Mouse (Mus musculus) heart, adult 8-10 months (tissue): ENCODE data around the gene Rbp7. TPM values are rescaled to one million over a fixed set of nuclear protein-coding genes. Genes with fewer than 3 reads are reported as not detected.
"Not testable (repeated sequence)": the region's sequence is repeated elsewhere in the genome, so short reads cannot be mapped to it uniquely, and the experiment has no call there.

Experiments used
- DNase-seq: peaks from one replicate; pipeline ENCODE4 v3.0.0; 2022; ENCODE audit warnings: low spot score
- total RNA-seq, 4 experiments: library from RNA; stranded (reverse); gene quantifications; 2 replicates each; pipeline ENCODE4 v1.2.4; 2022

Gene Rbp7
- total RNA-seq, 4 experiments from 2014 or later = 41.4 to 66.1 (median 52.8) TPM

DNA sequence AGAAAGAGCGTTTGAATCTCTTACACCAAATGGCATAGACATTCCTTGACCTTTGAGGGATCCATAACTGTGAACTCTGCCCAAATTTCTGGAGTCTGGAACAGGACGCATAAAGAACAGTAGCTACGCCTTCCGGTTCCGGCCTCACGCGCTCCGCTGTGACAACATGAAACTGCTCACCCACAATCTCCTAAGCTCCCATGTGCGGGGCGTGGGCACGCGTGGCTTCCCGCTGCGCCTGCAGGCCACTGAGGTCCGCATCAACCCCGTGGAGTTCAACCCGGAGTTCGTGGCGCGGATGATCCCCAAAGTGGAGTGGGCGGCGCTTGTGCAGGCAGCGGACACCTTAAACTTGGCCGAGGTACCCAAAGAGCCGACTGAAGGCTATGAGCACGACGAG lies 2.4 kb upstream of the Rbp7 start:
- DNase-seq = not testable (repeated sequence)

DNA sequence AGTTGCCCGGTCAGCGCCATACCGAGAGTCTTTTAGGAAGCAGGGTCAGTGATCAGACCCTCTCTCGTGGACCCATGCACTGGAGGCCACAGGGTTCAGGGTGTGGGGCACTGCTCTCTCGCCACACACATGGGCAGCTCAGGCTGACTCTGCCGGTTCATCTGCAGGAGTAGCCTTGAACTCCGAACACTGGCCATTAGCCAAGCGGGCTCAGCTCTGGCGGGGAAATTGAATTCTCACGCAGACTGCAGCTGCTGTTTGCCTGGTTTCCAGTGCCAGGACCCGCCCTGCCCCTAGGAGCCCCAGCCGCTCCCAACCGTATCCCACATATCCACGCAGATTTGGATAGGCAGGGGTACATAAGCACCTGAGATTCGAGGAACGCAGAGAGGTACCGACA lies 515 bp downstream of the Rbp7 start:
- no peak for DNase-seq

DNA sequence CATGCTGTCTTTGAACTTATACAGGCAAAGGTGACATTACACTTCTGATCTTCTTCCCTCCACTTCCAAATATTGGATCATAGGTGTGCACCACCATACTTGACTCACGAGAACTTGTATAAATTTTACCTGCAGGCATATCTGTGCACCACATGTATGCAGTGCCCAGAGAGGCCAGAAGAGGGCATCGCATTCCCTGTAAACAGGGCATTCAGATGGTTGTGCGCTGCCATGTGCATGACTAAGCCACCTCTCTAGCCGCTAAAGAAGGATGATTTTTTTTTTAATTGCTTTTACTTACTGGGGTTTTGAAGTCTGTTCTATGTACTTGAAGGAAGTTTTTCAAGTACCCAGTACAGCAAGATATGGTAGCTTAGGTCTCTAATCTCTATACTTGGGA lies 1.1 kb downstream of the Rbp7 start:
- DNase-seq = peak; percentile 37

DNA sequence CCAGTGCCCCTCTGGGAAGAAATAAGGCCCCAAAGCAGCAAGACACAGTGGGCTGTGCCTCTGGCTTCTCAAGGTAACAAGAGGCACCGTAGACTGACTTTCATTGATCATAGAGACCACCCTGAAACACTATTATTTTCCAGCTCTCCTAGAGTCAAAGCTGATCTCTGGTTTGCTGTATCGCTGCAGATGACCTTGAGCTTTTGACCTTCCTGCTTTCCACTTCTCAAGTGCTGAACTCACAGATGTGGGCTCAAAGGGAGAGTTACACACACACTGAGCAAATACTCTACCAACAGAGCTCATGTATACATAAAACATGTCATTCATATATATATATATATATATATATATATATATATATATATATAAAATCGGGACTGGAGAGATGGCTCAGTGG lies 4.1 kb downstream of the Rbp7 start:
- no peak for DNase-seq

DNA sequence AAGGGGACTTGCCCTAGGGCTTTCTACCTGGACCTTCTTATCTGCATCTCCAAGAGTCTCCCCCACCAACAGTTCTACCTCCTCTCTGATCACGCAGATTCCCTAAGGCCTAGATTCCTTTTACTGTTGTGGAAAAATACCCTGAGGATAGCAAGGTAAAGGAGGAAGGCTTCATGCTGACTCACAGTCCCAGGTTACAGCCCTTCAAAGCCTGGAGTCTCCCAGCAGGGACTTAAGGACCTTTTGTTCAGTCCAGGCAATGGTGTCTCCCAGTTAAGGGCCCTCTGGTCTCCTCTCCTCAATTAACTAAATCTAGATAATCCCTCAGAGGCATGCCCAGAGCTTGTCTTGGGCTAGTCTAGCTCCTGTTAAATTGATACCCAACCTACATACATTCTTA lies 8.5 kb downstream of the Rbp7 start:
- no peak for DNase-seq

DNA sequence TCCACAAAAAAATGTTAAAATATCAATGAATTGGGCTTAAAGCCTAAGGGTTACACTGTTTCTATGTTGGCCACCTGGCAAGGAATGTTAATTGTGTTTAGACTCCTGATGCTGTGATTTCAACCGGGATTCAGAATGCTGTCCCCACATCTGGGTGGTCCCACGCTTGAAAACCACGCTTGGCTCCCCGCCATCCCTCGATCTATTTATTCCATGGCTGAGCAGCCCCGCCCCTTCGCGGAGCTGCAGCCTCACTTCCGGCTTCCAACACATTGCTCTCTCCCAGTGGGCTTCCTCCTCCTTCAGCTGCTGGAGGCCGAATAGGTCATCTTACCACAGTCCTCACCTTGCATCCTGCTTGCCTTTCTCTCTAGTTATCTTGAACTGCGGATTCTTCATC lies 8.9 kb downstream of the Rbp7 start:
- peak; percentile 37 for DNase-seq

DNA sequence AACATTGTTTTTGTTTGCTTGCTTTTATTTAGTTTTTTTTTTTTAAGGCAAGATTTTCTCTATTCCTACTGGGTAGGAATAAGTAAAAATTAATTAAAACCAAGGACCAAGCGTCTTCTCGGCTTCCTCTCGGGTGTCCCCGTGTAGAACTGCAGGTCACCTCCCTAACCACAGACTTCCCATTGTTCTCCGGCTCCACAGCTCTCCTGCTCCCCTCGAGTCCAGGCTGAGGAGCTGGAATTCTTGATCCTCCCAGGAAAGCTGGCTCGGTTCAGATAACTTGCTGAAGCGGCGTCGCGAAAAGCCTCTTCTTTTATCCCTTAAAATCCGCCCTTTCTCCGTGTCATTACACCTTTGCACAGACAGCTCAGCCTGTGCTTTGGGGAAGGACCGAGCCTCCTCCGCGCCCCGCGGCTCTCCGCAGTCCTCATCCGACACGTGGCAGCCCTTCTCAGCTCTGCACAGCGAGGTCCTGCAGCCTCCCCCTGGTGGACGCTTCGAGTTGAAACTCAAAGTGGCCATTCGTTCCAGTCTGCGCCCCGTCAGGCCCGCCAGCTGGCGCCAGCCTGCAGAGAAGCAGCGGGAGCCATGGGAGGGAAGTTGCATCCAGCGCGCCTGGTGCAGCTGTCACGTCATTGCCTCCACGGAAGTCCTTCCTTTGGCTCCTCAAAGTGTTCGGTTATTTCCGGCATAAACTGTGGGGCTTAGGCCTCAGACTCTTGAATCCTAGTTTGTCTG lies 9.6 kb downstream of the Rbp7 start:
- DNase-seq = peak; percentile 90

DNA sequence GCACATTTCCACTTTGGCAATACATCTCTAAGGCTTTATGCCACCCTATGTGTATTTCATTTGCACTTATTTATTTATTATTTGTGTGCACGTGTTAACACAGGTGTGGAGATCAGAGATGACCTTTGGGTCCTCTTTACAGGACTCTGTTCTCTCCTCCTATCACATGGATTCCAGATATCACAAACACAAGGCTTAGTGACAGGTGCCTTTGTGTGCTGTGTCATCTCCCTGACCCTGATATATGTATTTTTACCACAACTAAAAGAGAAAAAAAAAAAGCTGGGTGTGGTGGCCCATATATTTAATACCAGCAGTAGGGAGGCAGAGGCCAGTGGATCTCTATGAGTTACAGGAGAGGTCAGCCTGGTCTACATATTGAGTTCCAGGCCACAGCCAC lies 10.3 kb downstream of the Rbp7 start:
- no peak for DNase-seq

DNA sequence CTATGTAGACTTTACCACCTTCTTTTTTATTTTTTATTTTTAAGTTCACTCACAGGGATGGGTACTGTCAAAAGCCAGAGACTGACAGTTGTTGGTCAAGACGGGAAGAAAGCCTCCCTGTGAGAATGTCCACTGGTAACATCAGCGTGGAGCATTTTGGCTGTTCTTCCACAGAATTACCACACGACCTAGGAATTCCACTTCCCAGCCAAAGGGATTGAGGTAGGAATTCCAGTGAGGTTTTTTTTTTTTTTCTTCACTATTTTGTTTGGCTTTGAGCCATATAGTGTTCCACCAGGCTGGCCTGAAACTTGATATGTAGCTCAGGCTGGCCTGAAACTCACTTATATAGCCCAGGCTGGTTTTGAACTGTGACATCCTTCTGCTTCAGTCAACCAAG lies 12.3 kb downstream of the Rbp7 start:
- no peak for DNase-seq

DNA sequence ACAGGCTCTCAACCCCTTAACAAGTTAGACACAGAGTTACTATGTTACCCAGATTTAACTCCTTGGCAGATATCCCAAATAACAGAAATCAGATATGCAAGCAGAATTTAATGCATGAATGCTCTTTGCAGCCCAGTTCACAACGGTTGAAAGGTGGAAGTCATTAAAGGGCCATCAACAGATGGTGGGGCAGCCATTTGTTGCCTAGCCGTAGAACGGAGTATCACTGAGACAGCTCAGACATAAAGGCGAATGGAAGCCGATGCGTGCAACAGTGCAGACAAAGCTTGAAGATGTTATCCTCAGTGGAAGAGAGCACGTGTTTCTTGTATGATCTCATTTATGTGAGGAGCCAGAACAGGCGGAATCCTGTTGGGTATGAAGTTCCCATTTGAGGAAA lies 14.2 kb downstream of the Rbp7 start:
- no peak for DNase-seq

DNA sequence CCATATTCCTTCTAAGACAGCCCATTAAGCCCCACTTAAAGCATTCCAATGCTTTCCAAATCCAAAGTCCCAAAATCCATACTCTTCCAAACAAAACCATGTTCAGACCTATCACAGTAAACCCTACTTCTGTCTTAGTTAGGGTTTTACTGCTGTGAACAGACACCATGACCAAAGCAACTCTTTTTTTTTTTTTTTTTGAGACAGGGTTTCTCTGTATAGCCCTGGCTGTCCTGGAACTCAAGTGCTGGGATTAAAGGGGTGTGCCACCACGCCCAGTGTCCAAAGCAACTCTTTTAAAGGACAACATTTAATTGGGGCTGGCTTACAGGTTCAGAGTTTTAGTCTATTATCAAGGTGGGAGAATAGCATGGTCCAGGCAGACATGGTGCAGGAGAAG lies 22.9 kb downstream of the Rbp7 start:
- DNase-seq = not testable (repeated sequence)

DNA sequence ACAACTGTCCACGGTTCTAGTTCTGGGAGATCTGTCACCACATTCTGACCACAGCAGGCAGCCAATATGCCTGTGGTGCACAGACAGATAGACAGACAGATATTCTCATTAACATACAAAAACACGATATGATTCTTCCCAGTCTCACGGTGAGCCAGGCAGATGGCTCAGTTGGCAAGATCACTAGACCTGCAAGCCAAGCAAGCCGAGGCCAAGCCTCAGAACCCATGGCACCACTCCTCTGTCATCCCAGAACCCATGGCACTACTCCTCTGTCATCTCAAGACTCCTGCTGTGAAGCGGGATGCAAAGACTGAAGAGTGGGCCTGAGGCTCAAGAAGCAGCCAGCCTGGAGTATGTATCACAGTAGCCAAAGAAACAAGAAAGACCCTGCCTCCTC lies 25.2 kb downstream of the Rbp7 start:
- no peak for DNase-seq

DNA sequence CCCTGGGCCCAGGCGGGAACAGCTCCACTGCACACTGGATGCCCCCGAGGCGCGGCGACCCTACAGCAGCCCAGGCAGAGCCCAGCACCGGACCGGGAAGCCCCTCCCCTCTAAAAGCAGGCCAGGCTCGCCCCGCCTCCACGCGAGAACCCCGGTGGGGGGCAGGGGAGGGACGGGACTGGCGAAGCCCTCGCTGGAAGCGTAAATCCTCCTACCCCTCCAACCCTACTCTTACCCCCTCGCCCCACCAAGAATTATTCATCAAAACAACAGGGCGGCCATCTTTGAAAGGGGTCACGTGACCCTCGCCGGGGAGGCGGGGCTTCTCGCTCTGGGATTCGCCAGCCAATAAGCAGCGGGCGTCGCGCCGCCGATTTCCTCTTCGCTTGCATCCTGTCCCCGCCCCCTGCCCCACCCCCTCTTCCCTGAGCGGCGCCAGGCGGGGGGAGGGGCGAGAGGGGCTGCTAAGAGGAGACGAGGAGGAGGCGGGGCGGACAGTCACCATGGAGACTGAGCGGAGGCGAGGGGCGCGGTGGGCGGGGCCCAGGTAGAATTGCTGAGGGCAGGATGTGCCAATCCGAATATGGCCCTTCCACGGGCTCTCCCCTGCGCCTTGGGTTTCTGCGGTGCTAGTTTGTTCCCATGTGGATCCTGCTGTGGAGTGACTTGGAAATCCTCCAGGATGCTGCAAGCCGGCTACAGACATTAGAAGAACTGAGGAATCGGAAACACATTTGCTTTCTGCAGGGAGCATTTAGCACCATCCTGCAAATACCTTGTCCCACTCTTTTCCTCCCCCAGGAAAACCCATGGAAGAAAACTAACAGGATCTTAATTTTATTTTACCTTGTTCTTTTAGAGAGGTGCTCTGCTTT lies 28.2 kb downstream of the Rbp7 start, which contains the start of gene Ube4b:
TSS of gene Ube4b (minus strand) at position 425 of the 875 bp plus-strand sequence.
- peak; percentile 91 for DNase-seq

DNA sequence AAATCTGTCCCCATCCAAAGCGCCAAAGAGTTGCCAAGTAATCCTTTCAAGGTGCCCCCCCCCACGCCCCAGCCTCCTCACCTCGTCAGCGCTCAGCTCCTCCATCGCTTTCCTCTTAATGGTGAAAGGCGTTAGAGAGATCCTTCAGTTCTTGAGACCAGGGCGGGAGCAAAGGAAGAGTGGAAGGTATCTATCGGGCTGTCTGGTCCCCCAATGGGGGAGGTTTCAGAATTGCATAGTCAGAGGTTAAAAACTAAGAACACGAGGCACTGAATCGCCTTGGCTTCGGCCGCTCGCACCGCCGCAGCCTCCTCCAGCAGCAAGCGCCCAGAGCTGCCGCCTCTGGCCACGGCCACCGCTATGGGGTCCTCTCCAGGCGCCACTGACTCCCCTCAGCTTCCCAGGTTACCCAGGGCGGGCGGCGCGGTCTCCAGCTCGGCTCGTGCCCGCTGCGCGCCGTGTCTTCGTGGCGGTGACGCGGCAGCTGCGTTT lies 28.9 kb downstream of the Rbp7 start:
- no peak for DNase-seq

DNA sequence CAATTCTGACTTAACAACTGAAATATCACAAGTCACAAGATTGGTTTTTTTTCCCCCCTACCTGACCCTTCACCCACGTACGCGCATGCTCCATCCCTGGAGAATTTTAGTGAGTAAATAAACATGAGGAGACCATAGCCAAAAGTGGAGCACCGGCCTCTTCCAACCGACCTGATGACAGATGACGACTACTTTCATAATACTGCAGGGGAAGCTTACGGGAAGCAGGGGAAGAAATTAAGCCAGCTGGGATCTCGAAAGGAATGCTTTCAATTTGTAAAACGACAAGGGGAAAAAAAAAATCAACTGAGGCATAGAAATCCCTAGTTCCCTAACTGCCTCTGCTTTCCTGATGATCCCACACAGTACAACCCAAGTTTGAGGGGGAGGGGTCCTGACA lies 30.0 kb downstream of the Rbp7 start:
- no peak for DNase-seq

DNA sequence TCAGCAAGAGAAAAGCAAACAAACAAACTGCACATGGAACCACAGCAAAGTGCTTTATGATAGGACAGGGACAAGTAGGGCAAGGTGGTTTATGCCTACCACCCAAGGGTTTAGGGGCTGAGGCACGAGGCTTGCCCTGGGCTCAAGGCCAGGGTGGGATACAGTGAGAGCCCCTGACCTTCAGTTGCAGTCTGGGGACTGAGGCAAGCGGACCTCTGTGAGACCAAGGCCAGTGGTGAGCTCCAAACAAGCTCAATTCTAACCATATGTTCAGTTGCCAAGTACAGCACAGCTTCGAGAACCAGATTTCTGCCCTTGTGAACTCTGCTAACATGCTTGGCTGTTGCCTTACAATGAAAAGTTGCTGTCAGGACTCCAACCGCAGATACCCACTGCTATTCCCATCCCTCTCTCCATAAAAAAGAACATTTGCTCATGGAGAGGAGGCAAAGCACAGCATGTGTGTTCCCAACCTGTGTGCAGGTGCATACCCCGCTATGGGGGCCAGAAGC lies 36.9 kb downstream of the Rbp7 start:
- no peak for DNase-seq

DNA sequence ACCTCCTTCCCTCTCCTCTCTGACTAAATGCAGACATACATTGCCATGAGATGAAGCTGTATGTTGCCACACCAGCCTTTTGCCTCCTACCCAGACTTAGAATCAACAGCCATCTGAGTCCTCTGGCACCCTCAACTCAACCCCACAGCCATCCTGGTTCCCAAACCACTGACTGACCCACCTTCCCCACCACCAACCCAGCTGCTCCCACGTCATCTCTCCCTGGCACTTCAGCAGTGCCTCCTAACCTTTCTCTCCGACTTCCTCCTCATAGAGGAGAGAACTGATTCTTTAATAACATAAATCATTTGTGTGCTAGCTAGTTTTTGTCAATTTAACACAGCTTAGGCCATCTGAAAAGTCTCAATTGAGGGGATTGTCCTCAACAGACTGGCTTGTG lies 37.8 kb downstream of the Rbp7 start:
- no peak for DNase-seq

DNA sequence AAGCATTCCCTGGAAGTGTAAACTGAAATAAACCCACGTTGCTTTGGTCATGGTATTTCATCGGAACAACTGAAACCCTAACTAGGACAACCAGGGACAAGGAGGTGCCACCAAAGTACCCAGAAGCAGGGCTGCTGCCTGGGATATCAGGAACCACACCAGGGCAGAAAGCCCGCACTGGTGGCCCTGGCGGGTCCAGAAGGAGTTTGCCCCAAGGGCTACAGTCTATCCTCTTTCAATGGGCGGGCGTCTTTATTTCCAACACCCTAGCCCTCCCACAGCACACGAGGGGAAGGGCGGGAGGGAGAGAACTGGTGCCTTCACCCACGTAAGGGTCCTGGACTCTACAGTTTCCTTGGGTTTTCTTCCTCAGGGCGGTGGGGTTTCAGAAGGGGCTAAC lies 38.4 kb downstream of the Rbp7 start:
- no peak for DNase-seq

DNA sequence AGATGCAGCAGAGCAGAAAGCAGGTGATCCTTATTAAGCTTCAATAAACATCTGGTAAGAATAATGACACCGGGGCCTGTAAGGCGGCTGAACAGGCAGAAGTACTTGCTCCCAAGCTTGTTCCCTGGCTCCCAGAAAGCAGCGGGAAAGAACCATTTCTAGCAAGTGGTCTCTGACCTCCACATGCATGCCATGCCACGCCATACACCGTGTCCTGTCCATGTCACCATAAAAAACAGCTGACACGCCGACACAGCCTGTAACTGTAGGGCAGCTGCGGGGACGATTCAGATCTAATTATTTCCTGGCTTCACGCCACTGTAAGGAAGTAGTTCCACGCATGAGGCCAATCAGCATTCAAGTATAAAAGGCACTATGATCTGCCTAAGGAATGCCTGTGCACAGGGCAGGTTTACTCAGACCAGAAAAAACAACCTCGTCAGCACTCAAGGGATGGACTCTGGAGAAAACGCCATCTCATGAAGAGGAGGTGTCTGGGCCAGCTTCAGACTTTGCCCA lies 39.1 kb downstream of the Rbp7 start:
- DNase-seq = no peak

DNA sequence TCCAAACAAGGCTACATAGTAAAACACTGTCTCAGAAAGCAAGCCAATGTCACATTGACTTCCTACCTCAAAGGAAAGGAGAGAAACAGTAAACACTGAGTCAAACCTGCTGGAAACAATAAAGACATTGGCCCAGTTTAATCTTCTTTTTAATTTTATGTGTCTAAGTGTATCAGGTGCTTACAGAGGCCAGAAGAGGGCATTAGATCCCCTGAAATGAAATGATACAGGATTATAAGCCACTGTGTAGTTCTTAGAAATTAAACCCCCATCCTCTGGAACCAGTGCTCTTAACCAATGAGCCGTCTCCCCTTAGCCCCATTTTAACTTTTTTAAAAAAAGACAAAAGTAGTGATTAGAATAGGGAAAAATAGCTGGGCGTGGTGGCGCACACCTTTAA lies 40.5 kb downstream of the Rbp7 start:
- DNase-seq = no peak

DNA sequence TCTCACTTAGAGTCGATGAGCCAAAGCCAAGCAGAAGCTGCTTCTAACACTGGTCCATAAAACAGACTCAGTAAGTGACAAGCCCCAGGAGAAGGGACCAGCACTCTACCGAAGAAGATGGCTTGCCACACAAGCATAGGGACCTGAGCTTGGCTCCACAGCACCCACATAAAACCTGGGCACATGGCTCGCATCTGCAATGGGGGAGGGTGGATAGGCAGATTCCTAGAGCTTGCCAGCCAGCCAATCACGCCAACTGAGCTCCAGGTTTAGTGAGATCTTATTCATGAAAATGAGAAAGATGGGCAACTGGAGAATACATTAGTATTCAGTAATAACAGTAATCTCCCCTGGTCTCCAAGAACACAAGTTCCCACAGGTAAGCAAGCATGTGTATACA lies 45.0 kb downstream of the Rbp7 start:
- no peak for DNase-seq

DNA sequence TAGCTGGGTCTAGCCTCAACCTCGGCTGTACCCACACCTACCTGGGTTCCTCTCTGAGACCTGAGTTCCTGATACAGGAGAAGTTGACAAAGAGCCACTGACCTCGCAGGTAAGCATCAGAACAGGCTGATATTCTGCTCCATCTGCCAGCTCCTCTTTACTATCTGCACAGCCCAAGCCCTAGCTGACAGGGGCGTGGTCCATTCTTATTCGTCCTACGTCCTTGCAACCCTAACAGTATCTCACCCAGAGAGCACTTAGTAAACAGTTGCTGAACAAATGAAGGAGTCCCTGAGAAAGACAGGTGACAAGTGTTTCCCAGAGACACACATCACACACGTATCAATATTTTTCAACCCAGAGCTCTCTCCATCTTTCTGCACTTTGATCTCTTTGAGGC lies 46.4 kb downstream of the Rbp7 start:
- no peak for DNase-seq
